Mouse (Mus musculus) megakaryocyte progenitor cell, adult 5-6 weeks (primary cell): ENCODE results near the gene Adipor1. TPM values are rescaled to one million over a fixed set of nuclear protein-coding genes. Genes with fewer than 3 reads are reported as not detected.
A peak's percentile ranks its signal among the peaks of the same experiment; 100 is the strongest.

Experiments used
- ATAC-seq: replicated peaks from 2 replicates; pipeline ENCODE4 v1.8.0; 2016; ENCODE audit warnings: mild to moderate bottlenecking, moderate TSS enrichment, inconsistent platforms; ENCODE audit not compliant: poor library complexity
- total RNA-seq, 2 experiments: library from RNA; stranded (forward) in 1 of 2; stranded (reverse) in 1 of 2; fragments of 157-497, 149-512 nt in 1 of 2; fragments of 200-1000 nt in 1 of 2; gene quantifications; 2 replicates each; pipeline versions ENCODE4 v1.2.3 to v1.2.4; 2015 to 2017

Gene Adipor1
- total RNA-seq (2015), result 63.0 and 63.2 TPM in 2 replicates
- total RNA-seq (2017), result 43.2 and 44.2 TPM in 2 replicates

- peak; percentile 92 for ATAC-seq
Observed at GRCm38 (mm10) chr1:134415168-134415831, at the start of gene Adipor1. Adipor1 (plus strand) TSS chr1:134415378.

GRCm38 (mm10) chr1:134365491-134365890 lies 49.7 kb upstream of the Adipor1 start:
- no peak for ATAC-seq

- ATAC-seq, result peak; percentile 79
Observed at GRCm38 (mm10) chr1:134368777-134369337, 46.3 kb upstream of the Adipor1 start.

- ATAC-seq, result no peak
Observed at GRCm38 (mm10) chr1:134374124-134374523, 41.1 kb upstream of the Adipor1 start.

- no peak for ATAC-seq
Observed at GRCm38 (mm10) chr1:134381051-134381450, 34.1 kb upstream of the Adipor1 start.

- ATAC-seq, result 0 out of 2 replicates have a peak, but pooled peaks have one; percentile 17
Observed at GRCm38 (mm10) chr1:134381795-134382625, 33.2 kb upstream of the Adipor1 start.

GRCm38 (mm10) chr1:134384581-134384980 lies 30.6 kb upstream of the Adipor1 start:
- ATAC-seq, result no peak

GRCm38 (mm10) chr1:134385176-134385575 lies 30.0 kb upstream of the Adipor1 start:
- ATAC-seq, result no peak

- ATAC-seq, result no peak
Observed at GRCm38 (mm10) chr1:134385666-134386065, 29.5 kb upstream of the Adipor1 start, which contains the start of gene 4933406M09Rik. 4933406M09Rik (plus strand) TSS chr1:134385940.

- no peak for ATAC-seq
Observed at GRCm38 (mm10) chr1:134393827-134394226, 21.4 kb upstream of the Adipor1 start.

- no peak for ATAC-seq
Observed at GRCm38 (mm10) chr1:134398210-134398609, 17.0 kb upstream of the Adipor1 start.

- no peak for ATAC-seq
Observed at GRCm38 (mm10) chr1:134399735-134400134, 15.4 kb upstream of the Adipor1 start.

- peak; percentile 98 for ATAC-seq
Observed at GRCm38 (mm10) chr1:134405509-134406413, 9.4 kb upstream of the Adipor1 start, which contains the start of gene Cyb5r1. Cyb5r1 (plus strand) TSS chr1:134405559.

GRCm38 (mm10) chr1:134406414-134406771 lies 8.8 kb upstream of the Adipor1 start:
- ATAC-seq, result peak; percentile 29

GRCm38 (mm10) chr1:134408080-134408479 lies 7.1 kb upstream of the Adipor1 start:
- no peak for ATAC-seq

- ATAC-seq, result no peak
Observed at GRCm38 (mm10) chr1:134411706-134412629, 3.2 kb upstream of the Adipor1 start.

GRCm38 (mm10) chr1:134414038-134414437 lies 1.1 kb upstream of the Adipor1 start:
- ATAC-seq, result no peak

- peak; percentile 15 for ATAC-seq
Observed at GRCm38 (mm10) chr1:134414501-134415167, 544 bp upstream of the Adipor1 start.

GRCm38 (mm10) chr1:134418414-134418975 lies 3.3 kb downstream of the Adipor1 start:
- no peak for ATAC-seq
